8 mouse cellular contexts compared by ENCODE assay signal in the genomic region with DNA sequence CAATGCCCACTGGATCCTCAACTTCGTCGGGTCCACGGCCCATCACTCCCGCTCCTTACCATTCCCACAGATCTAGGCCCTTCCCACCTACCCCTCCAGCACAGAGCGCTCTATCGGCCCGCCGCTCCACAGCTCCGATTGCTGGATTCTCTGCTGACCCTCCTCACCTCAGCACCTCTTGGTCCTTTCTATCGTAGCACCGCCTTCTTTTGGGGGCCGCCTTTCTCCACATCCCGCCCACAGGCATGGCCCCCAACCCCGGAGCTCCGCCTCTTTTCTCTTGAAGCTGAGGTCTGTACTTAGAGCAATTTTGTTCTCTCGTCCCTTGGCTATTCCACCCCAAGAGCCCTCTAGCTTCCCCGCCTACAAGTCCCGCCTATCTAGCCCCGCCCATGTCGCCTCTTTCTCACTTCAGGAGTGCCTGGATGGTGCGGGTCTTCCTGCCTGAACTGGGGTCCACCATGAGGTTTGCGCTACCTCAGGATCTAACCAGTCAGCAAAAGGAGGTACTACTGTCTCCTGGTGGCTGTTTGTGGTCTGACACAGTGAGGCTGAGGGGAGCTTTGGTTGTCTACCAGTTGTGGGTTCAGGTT. TPM values are rescaled to one million over a fixed set of nuclear protein-coding genes. Genes with fewer than 3 reads are reported as not detected.
DNase-seq lines count a peak whose midpoint lies in the region; ATAC-seq and TF ChIP-seq lines count a peak whose summit lies in the region.

A gene (minus strand): TSS at position 155 of the 593 bp plus-strand sequence.

- peak; percentile 71 for DNase-seq in adrenal gland, adult 2 months
- DNase-seq in embryonic facial prominence, embryonic 11.5 days (ENCODE audit: low spot score), result peak; percentile 67
- DNase-seq in liver, adult 2 months (ENCODE audit: extremely low read depth, low read depth, low spot score), result peak; percentile 17

- peak within 1 kb of the TSS; percentile 30; the same call in 1 of the 2 replicates for H3K9ac ChIP-seq in embryonic facial prominence, embryonic 11.5 days (replicated peaks; ENCODE audit: low read length)
- peak within 1 kb of the TSS; percentile 59 for H3K9ac ChIP-seq in heart, embryonic 12.5 days
- peak within 1 kb of the TSS; percentile 54 for H3K9ac ChIP-seq in kidney, embryonic 16.5 days (replicated peaks; ENCODE audit: low read length)
- H3K9ac ChIP-seq in liver, adult 2 months (ENCODE audit: low read depth, low read length), result peak within 1 kb of the TSS; percentile 36; the same call in 1 of the 2 replicates

- H3K79me2 ChIP-seq in C2C12 (ENCODE audit: control insufficient read depth, insufficient read depth) (no peaks in the 10 kb centered on the region), myocyte (ENCODE audit: control insufficient read depth, insufficient read depth) (no peaks in the 10 kb centered on the region)
- H3K79me2 ChIP-seq in liver, adult 2 months (ENCODE audit: control insufficient read depth, insufficient read depth, low read length), result no peaks in the 10 kb centered on the region

- H3K4me3 ChIP-seq in C2C12 (ENCODE audit: insufficient read depth, poor library complexity, severe bottlenecking) (peak within 1 kb of the TSS; percentile 44), myocyte (peak within 1 kb of the TSS; percentile 33)
- H3K4me3 ChIP-seq in embryonic facial prominence, embryonic 11.5 days (ENCODE audit: low read depth, low read length), result peak within 1 kb of the TSS; percentile 69
- H3K4me3 ChIP-seq in heart, embryonic 12.5 days, result peak within 1 kb of the TSS; percentile 64
- peak within 1 kb of the TSS; percentile 77 for H3K4me3 ChIP-seq in kidney, embryonic 16.5 days (ENCODE audit: low read length)
- peak within 1 kb of the TSS; percentile 71 for H3K4me3 ChIP-seq in liver, adult 2 months (ENCODE audit: insufficient read depth, low read depth, low read length)
- peak within 1 kb of the TSS; percentile 94 for H3K4me3 ChIP-seq in testis, adult 2 months (ENCODE audit: control insufficient read depth, low read depth, low read length)

- peak; percentile 57 for ATAC-seq in embryonic facial prominence, embryonic 11.5 days (replicated peaks; ENCODE audit: insufficient number of reproducible peaks, low FRiP score, low TSS enrichment, low read depth)
- peak; percentile 13 for ATAC-seq in heart, embryonic 12.5 days (ENCODE audit: insufficient number of reproducible peaks, low FRiP score)
- peak; percentile 50 for ATAC-seq in kidney, embryonic 16.5 days (ENCODE audit: low FRiP score, low TSS enrichment)

- no peak for TF ChIP-seq POLR2A in liver, adult 2 months (IDR thresholded peaks at IDR 0.05; ENCODE audit: extremely low read depth, insufficient read depth, low read length)
- TF ChIP-seq POLR2A in myocyte (IDR thresholded peaks at IDR 0.05; ENCODE audit: insufficient read length, low read depth), result no peak
- TF ChIP-seq POLR2A in testis, adult 2 months (IDR thresholded peaks at IDR 0.05; ENCODE audit: control insufficient read depth, low read depth, low read length), result no peak; the same call in 1 of the 2 replicates

- no peaks in the 10 kb centered on the region for H3K9me3 ChIP-seq in embryonic facial prominence, embryonic 11.5 days (replicated peaks; ENCODE audit: control insufficient read depth, low read length)
- no peaks in the 10 kb centered on the region for H3K9me3 ChIP-seq in heart, embryonic 12.5 days (replicated peaks)
- no peaks in the 10 kb centered on the region for H3K9me3 ChIP-seq in kidney, embryonic 16.5 days (ENCODE audit: low read length)

- no peaks in the 10 kb centered on the region for H3K79me3 ChIP-seq in C2C12 (ENCODE audit: low read depth)

- WGBS in embryonic facial prominence, embryonic 11.5 days, result 1% methylated on average over 22 of the region's 22 CpGs
- WGBS in heart, embryonic 12.5 days, result under 1% methylated on average over 22 of the region's 22 CpGs
- under 1% methylated on average over 22 of the region's 22 CpGs for WGBS in kidney, embryonic 16.5 days
- 3% methylated on average over 22 of the region's 22 CpGs for WGBS in liver, adult 2 months

- peak within 1 kb of the TSS; percentile 41 for H3ac ChIP-seq in C2C12 (ENCODE audit: control insufficient read depth, insufficient read length, low read depth)
- peak within 1 kb of the TSS; percentile 53 for H3ac ChIP-seq in myocyte (ENCODE audit: control insufficient read depth, insufficient read length)

- no peak within 1 kb of the TSS for H3K27ac ChIP-seq in embryonic facial prominence, embryonic 11.5 days (replicated peaks; ENCODE audit: low read depth, low read length)
- H3K27ac ChIP-seq in heart, embryonic 12.5 days (ENCODE audit: poor library complexity, severe bottlenecking), result peak within 1 kb of the TSS; percentile 41; the same call in 1 of the 2 replicates
- peak within 1 kb of the TSS; percentile 57 for H3K27ac ChIP-seq in kidney, embryonic 16.5 days (ENCODE audit: low read length)
- H3K27ac ChIP-seq in liver, adult 2 months (replicated peaks; ENCODE audit: insufficient read depth, low read depth, low read length), result no peak within 1 kb of the TSS
- H3K27ac ChIP-seq in testis, adult 2 months (ENCODE audit: control insufficient read depth, insufficient read depth, low read depth, low read length), result peak within 1 kb of the TSS; percentile 97

- H3K4me2 ChIP-seq in embryonic facial prominence, embryonic 11.5 days (ENCODE audit: low read depth, low read length), result peak within 1 kb of the TSS; percentile 98
- peak within 1 kb of the TSS; percentile 79 for H3K4me2 ChIP-seq in heart, embryonic 12.5 days
- H3K4me2 ChIP-seq in kidney, embryonic 16.5 days (replicated peaks; ENCODE audit: low read depth, low read length), result peak within 1 kb of the TSS; percentile 98
- H3K4me2 ChIP-seq in myocyte (ENCODE audit: low read depth), result peak within 1 kb of the TSS; percentile 94

- peak; percentile 19 for TF ChIP-seq CTCF in C2C12 (IDR thresholded peaks at IDR 0.05; ENCODE audit: control insufficient read depth, insufficient read depth, insufficient read length)
- peak; percentile 49; the same call in 1 of the 2 replicates for TF ChIP-seq CTCF in liver, adult 2 months (IDR thresholded peaks at IDR 0.05; ENCODE audit: low read depth, low read length)
- TF ChIP-seq CTCF in testis, adult 2 months (IDR thresholded peaks at IDR 0.05; ENCODE audit: control insufficient read depth, insufficient read depth, insufficient replicate concordance, low read depth, low read length), result peak; percentile 48; the same call in 1 of the 2 replicates

- no peaks in the 10 kb centered on the region for H3K36me3 ChIP-seq in C2C12 (ENCODE audit: control insufficient read depth, insufficient read depth)
- no peaks in the 10 kb centered on the region for H3K36me3 ChIP-seq in embryonic facial prominence, embryonic 11.5 days (replicated peaks; ENCODE audit: control insufficient read depth, insufficient read depth, low read depth, low read length)
- no peaks in the 10 kb centered on the region for H3K36me3 ChIP-seq in heart, embryonic 12.5 days
- no peaks in the 10 kb centered on the region for H3K36me3 ChIP-seq in kidney, embryonic 16.5 days (ENCODE audit: insufficient read depth, low read length)
- H3K36me3 ChIP-seq in liver, adult 2 months (ENCODE audit: control insufficient read depth, insufficient read depth, low read length), result no peaks in the 10 kb centered on the region
- no peaks in the 10 kb centered on the region for H3K36me3 ChIP-seq in myocyte (ENCODE audit: control insufficient read depth, insufficient read depth)
- no peaks in the 10 kb centered on the region; the same call in 1 of the 2 replicates for H3K36me3 ChIP-seq in testis, adult 2 months (ENCODE audit: control insufficient read depth, insufficient read depth, low read length)

- peaks cover 27% of the 10 kb centered on the region for H3K27me3 ChIP-seq in C2C12 (ENCODE audit: control insufficient read depth, insufficient read depth, insufficient read length)
- peaks cover 11% of the 10 kb centered on the region for H3K27me3 ChIP-seq in embryonic facial prominence, embryonic 11.5 days (ENCODE audit: control insufficient read depth, insufficient read depth, low read length)
- peaks cover 27% of the 10 kb centered on the region for H3K27me3 ChIP-seq in heart, embryonic 12.5 days (replicated peaks)
- no peaks in the 10 kb centered on the region for H3K27me3 ChIP-seq in kidney, embryonic 16.5 days (ENCODE audit: insufficient read depth, low read length)
- no peaks in the 10 kb centered on the region for H3K27me3 ChIP-seq in liver, adult 2 months (ENCODE audit: control insufficient read depth, insufficient read depth, low read length)
- H3K27me3 ChIP-seq in myocyte (ENCODE audit: control insufficient read depth, insufficient read depth, insufficient read length), result peaks cover 26% of the 10 kb centered on the region
- no peaks in the 10 kb centered on the region for H3K27me3 ChIP-seq in testis, adult 2 months (ENCODE audit: control insufficient read depth, insufficient read depth, low read length)

- H3K4me1 ChIP-seq in embryonic facial prominence, embryonic 11.5 days (ENCODE audit: control insufficient read depth, insufficient read depth, low read length), result no peaks in the 10 kb centered on the region
- H3K4me1 ChIP-seq in heart, embryonic 12.5 days (replicated peaks), result peaks cover 20% of the 10 kb centered on the region
- peaks cover 16% of the 10 kb centered on the region; the same call in 1 of the 2 replicates for H3K4me1 ChIP-seq in kidney, embryonic 16.5 days (ENCODE audit: insufficient read depth, low read length)
- H3K4me1 ChIP-seq in liver, adult 2 months (ENCODE audit: control insufficient read depth, insufficient read depth, low read length), result peaks cover 2% of the 10 kb centered on the region; the same call in 1 of the 2 replicates
- peaks cover 14% of the 10 kb centered on the region for H3K4me1 ChIP-seq in testis, adult 2 months (ENCODE audit: control insufficient read depth, insufficient read depth, low read length)

TF ChIP-seq in C2C12, 6 proteins besides CTCF, POLR2A, EP300 and RAD21 (continues in another document):
- TF ChIP-seq FOSL1 (IDR thresholded peaks at IDR 0.05; ENCODE audit: insufficient read depth, low read length, poor library complexity, severe bottlenecking), result no peak
- TF ChIP-seq MYOD1 (IDR thresholded peaks at IDR 0.05; ENCODE audit: control insufficient read depth, insufficient read length, low read depth), result no peak

TF ChIP-seq in myocyte, 11 proteins besides CTCF, POLR2A, EP300 and RAD21 (continues in another document):
- TF ChIP-seq REST (IDR thresholded peaks at IDR 0.05; ENCODE audit: insufficient read depth, insufficient read length) (no peak), USF1 (IDR thresholded peaks at IDR 0.05; ENCODE audit: low read depth) (no peak)

RNA-seq across cellular contexts. Expression of the gene that starts here (rescaled TPM):
- polyA plus RNA-seq in C2C12 (2012; fragmentation: generic; extraction: Trizol), result 2.6 TPM
- 10 to 100 TPM; 13.3 to 15.0 TPM for total RNA-seq in adrenal gland, adult 2 months (2021)
- 13.4 and 21.4 TPM in 2 replicates for polyA plus RNA-seq in adrenal gland, adult 2 months (2012; rRNA removed)
- polyA plus RNA-seq in embryonic facial prominence, embryonic 11.5 days (2014; fragmentation: Nextera tagmentation; extraction: Ambion mirVana), result 9.0 and 10.8 TPM in 2 replicates
- polyA plus RNA-seq in heart, embryonic 12.5 days (2016; fragmentation: Nextera tagmentation; extraction: Ambion mirVana), result 14.0 and 18.0 TPM in 2 replicates
- 10.9 and 13.6 TPM in 2 replicates for polyA plus RNA-seq in kidney, embryonic 16.5 days (2015; fragmentation: Nextera tagmentation; extraction: Ambion mirVana)
- total RNA-seq in liver, adult 2 months (2014; rRNA removed), result 0.27 and 0.28 TPM in 2 replicates
- 0.11 and 0.17 TPM in 2 replicates for polyA plus RNA-seq in liver, adult 2 months (2012; rRNA removed)
- polyA plus RNA-seq in myocyte (2012; fragmentation: generic; extraction: Trizol), result 2.1 TPM
- 46.5 and 54.3 TPM in 2 replicates for polyA plus RNA-seq in testis, adult 2 months (2012; rRNA removed)

Comparison
In these comparisons a context has a peak if more than half of its experiments do, and no peak if none do; other contexts are left out.
1. RNA of the gene that starts here (total RNA-seq): 13.3 to 15.0 TPM in adrenal gland, adult 2 months; 0.27 to 0.28 TPM in liver, adult 2 months; every median in the first group is over 10 times any median in the second.
2. Peak in DNase-seq, H3K4me3 ChIP-seq and H3K9ac ChIP-seq in liver, adult 2 months; RNA of the gene not detected or under 1 TPM.
3. H3K4me3 ChIP-seq: peak in every context shown above with its lines; median percentile 94 in testis, adult 2 months; 77 in kidney, embryonic 16.5 days; 71 in liver, adult 2 months; 69 in embryonic facial prominence, embryonic 11.5 days; 64 in heart, embryonic 12.5 days; 44 in C2C12; 33 in myocyte.
4. DNase-seq: peak in every context shown above with its lines; median percentile 71 in adrenal gland, adult 2 months; 67 in embryonic facial prominence, embryonic 11.5 days; 17 in liver, adult 2 months.
5. H3K27ac ChIP-seq: peak in heart, embryonic 12.5 days (single experiment), kidney, embryonic 16.5 days (single experiment) and testis, adult 2 months (single experiment); none in embryonic facial prominence, embryonic 11.5 days (single experiment) and liver, adult 2 months (single experiment).
6. Peak in every context shown above with its lines, with median percentiles within 50 percentile points of each other: CTCF ChIP-seq, ATAC-seq, H3K4me2 ChIP-seq and H3K9ac ChIP-seq.